Mouse (Mus musculus) CD4-positive naive resting alpha-beta T cell, adult 76 days (primary cell): ENCODE results near the gene Psmb5. TPM values are rescaled to one million over a fixed set of nuclear protein-coding genes. Genes with fewer than 3 reads are reported as not detected.

Experiments
- total RNA-seq: library from RNA; stranded (reverse); gene quantifications from one replicate; pipeline ENCODE4 v1.2.4, GENCODE M21; 2023

The Psmb5 gene
- total RNA-seq: 42.9 TPM

DNA sequence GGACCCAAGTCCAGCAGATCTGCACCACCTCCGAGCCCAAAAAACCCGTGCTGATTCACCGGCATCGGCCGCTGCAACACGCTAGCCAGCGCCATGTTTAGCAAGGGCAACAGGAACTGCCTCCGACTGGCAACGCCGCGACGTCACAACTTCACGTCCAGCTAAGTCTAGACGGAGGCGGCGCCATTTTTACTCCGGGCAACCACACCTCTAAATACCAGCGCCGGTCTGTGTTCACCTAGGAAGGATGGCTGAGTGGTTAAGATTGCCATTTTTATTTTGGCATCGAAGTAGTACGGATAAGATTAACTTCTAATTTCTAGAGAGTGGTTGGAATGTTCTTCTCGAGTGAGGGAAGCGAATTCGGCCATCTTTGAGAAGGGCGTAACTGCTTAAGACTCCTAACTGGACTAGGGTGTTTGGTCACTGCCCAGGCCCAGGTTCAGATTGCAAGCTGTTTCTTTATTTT is at the start of gene Psmb5:
Gene Psmb5 (minus strand): TSS at position 126 of the 469 bp plus-strand sequence.

DNA sequence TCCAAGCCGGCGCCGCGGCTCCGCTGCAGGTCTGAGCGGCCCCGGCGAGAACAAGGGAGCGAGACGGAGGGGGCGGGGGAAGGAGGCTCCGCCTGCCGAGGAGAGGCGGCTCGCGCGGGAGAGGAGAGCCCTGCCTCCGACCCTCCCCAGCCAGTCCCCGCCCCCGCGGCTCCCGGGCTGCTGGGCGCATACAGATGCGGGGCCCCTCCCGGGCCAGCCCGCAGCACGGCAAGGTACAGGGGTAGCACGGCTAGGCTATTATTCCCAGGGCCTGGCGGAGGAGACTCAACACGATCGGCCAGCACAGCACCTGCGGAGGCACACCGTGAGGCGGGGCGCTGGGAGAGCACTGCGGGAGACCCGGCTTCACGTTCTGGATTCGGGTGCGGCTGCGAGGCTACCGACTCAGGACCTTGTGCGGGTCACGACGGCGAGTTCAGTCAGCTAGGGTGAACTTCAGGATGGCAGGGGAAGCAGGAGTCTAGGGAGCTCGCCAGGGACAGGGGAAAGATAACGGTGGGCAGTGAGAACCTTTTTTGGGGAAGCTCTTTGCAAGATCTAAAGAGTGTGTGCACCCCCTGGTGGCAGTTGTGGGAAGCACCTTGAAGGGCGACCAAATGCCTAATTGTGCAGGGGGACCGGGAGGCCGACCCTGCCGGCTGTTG is 23.6 kb upstream of the Psmb5 start, which contains the start of gene Cdh24:
Gene Cdh24 (minus strand): TSS at position 60 of the 665 bp plus-strand sequence.

DNA sequence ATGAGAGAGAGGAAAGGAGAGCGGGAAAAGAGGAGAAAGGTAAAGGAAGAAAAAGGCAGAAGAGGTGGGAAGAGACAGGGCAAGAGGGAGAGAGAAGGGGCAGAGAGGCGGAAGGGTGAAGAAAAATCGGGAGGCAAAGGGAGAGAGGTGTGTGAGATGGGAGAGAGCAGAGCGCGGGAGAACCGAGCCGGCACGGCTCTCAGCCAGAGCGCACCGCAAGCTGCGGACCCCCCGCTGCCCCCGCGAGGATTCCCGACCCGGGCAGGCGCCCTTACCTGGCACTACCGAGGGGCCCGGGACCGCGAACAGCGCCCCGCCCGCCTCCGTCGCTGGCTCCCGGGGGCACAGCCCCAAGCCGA is 23.1 kb upstream of the Psmb5 start, which contains the start of gene Gm17606:
Gene Gm17606 (plus strand): TSS at position 7 of the 359 bp plus-strand sequence.

DNA sequence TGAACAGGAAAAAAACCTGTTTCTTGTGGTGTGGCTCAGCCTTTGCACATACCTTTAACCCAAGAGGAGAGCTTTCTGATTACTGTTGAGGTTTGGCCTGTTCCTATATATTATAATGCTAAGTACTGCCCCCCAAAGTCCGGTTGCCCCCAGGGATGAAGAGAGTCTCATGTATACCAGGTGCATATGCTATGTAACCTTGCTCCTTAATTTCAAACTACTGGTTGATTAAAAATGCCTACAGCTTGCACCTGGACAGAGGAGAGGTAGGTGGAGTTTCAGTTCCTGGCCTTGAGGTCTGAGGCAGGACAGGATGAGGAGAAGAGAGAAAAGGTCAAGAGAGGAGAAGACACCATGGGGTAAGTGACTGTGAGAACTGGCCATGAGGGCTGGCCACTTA is 3.3 kb upstream of the Psmb5 start, which contains the start of gene Psmb11:
Gene Psmb11 (plus strand): TSS at position 301 of the 400 bp plus-strand sequence.

DNA sequence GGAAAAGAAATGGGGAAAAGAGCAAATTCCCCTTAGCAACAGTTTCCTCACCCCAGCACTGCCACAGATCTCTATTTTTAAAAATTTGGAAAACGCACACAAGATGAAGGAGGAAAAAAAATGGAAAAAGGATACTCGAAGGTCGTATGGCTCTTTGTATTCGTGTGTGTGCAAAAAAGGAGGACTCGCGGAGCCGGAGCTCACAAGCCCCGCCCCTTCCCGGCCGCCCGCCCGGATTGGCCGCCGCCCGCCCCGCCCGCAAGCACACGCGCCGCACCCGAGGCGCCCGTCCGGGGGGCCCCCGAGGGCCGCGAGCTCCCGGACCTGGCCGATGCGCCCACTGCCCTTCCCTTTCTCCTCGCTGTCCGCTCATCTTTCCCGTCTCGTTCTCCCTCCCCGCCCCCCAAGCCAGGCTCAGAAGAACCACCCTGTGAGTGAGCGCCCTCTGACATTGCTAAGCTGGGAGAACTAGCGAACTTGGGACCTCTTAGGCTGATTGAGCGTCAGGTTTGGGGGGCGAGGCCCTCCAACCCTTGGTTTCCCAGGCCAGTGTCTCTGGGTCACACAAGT is 12.0 kb downstream of the Psmb5 start, which contains the start of gene 4931414P19Rik:
Gene 4931414P19Rik (minus strand): TSS at position 242 of the 570 bp plus-strand sequence.

DNA sequence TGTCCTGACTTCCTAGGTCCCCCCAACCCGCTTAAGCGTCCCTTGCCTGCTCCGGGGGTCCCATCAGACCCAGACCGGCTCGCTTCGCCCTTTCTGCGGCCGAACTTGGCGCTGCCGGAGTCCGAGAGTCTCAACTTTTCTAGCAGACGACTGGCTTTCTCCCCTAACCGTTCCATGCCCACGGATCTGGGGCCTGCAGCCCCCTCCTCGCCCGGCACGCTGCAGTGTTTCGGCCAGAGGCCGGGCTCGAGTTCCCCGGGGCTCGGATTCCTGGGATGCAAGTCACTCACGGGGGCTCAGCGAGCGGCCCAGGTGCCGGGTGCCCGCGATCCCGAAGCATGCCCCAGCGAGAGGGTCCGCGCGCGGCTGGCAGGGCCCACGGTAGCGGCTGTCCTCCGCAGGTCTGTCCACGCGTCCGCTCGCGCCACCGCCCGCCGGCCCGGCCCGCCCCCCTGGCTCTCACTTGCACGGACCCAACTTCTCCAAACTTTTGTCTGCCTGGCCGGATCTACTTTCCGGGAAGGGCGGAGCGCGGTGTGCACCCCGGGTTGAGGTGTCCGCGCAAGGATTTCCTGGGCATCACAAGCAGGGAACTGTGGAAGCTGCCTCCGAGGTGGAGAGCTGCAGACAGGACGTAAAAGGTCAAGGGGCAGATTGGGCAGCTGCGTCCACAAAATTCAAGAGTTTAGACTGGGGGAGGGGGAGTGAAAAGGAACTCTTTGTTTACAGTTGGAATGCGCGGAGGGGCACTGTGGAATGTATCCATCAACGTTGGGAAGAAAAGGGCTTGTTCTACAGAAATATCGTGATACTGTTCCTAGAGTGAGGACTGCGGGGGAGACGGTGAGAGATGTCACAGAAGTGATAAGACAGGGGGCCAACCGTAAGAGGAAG is 40.5 kb downstream of the Psmb5 start, which contains the start of gene Ajuba:
Gene Ajuba (minus strand): TSS at position 470 of the 894 bp plus-strand sequence.

Other genes with a start within 250 kb of the Psmb5 start
- gene Slc7a7, start 200.2 kb downstream of the Psmb5 start, total RNA-seq: 3.4 TPM
- gene Mrpl52, start 191.1 kb downstream of the Psmb5 start, total RNA-seq: 76.1 TPM
- 1.2 TPM for gene Mmp14, start 186.4 kb downstream of the Psmb5 start, total RNA-seq
- gene Lrp10, start 153.9 kb downstream of the Psmb5 start, total RNA-seq: 138 TPM
- 0.41 TPM for gene Rem2, start 141.9 kb downstream of the Psmb5 start, total RNA-seq
- gene Prmt5, start 100.5 kb downstream of the Psmb5 start, total RNA-seq: 29.1 TPM
- gene Haus4, start 63.4 kb downstream of the Psmb5 start, total RNA-seq: 18.8 TPM
- gene Ajuba, start 40.5 kb downstream of the Psmb5 start, total RNA-seq: not detected
- 3.2 TPM for gene 4931414P19Rik, start 12.0 kb downstream of the Psmb5 start, total RNA-seq
- gene Psmb11, start 3.4 kb upstream of the Psmb5 start, total RNA-seq: not detected
- gene Gm17606, start 22.9 kb upstream of the Psmb5 start, total RNA-seq: not detected
- gene Cdh24, start 23.3 kb upstream of the Psmb5 start, total RNA-seq: 13.5 TPM
- 34.4 TPM for gene 1700123O20Rik, start 68.2 kb upstream of the Psmb5 start, total RNA-seq
- 601 TPM for gene Acin1, start 68.9 kb upstream of the Psmb5 start, total RNA-seq
- gene Gm29776, start 80.8 kb upstream of the Psmb5 start, total RNA-seq: not detected
- not detected for gene Cebpe, start 94.2 kb upstream of the Psmb5 start, total RNA-seq
- 0.85 TPM for gene Slc7a8, start 163.9 kb upstream of the Psmb5 start, total RNA-seq
- gene Rnf212b, start 196.1 kb upstream of the Psmb5 start, total RNA-seq: not detected